Mouse (Mus musculus) E14TG2a.4 (cell line): ENCODE measurements at regions not wholly inside any gene's neighbourhood (a gene's known extent, or its start where the extent isn't known, plus 50 kb on each side); places are given as distances from the start of the nearest gene placed in this dataset.

Experiments used
- CTCF ChIP-seq: conservative IDR thresholded peaks from 2 replicates; pipeline ENCODE4 v1.5.1; 2014; ENCODE audit warnings: low read length
- POU5F1 ChIP-seq: IDR thresholded peaks from 2 replicates; pipeline ENCODE4 v1.6.1; 2014; ENCODE audit warnings: low read length, borderline replicate concordance

DNA sequence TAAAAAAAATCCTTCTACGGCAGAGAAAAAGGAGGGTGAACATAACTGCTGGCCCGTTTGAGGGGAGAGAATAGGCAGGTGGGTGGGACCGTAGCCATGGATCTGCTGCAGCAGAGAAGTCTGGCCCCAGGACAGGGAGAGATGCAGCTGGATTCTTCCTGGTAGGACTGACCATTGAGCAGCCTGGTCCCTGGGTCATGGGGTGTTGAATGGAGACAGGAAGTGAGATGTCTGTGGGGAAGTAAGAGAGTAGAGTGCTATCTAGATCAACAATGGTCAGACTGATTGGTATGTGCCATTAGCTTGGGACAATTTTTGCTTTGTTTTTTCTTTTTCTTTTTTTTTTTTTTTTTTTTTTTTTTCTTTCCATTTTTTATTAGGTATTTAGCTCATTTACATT, 1123.5 kb upstream of the A1bg start:
- TF ChIP-seq CTCF = no peak
- no peak for TF ChIP-seq POU5F1
